Mouse (Mus musculus) layer of hippocampus, adult 11-12 months (tissue): ENCODE data around the gene Snx17.
"Not testable (repeated sequence)": the region's sequence is repeated elsewhere in the genome, so short reads cannot be mapped to it uniquely, and the experiment has no call there.

Experiments
- DNase-seq: peaks from one replicate; pipeline ENCODE4 v3.0.0; 2022; ENCODE audit warnings: low spot score

Gene Snx17

DNA sequence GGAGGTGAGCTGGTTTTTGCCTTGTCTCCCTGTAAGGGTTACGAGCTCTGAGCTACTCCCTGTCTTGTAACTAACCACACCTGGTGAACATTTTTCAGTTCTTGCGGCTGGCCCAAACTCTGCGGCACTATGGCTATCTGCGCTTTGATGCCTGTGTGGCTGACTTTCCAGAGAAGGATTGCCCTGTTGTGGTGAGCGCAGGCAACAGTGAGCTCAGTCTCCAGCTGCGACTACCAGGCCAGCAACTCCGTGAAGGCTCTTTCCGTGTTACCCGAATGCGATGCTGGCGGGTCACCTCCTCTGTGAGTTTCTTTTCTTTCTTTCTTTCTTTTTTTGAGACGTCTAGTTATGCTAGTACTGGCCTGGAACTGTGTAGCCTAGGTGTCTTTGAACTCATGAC is 4.0 kb downstream of the Snx17 start:
- DNase-seq = no peak

DNA sequence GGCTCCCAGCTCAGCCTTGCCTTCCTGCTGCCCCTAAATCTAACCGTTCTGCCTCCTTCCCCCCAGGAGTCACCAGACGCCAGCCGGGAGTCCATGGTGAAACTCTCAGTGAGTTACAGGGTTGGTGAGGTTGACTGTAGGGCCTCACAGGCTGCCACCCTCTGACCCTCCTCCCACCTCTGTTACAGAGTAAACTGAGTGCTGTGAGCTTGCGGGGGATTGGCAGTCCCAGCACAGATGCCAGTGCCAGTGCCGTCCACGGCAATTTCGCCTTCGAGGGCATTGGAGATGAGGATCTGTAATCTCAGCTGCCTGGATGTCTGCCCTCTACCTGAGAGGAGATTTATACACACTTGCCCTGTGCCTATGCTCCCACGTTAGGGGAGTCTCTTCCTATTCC is 5.1 kb downstream of the Snx17 start:
- no peak for DNase-seq

GRCm38 (mm10) chr5:31198616-31199320 is 5.7 kb downstream of the Snx17 start:
- no peak for DNase-seq

DNA sequence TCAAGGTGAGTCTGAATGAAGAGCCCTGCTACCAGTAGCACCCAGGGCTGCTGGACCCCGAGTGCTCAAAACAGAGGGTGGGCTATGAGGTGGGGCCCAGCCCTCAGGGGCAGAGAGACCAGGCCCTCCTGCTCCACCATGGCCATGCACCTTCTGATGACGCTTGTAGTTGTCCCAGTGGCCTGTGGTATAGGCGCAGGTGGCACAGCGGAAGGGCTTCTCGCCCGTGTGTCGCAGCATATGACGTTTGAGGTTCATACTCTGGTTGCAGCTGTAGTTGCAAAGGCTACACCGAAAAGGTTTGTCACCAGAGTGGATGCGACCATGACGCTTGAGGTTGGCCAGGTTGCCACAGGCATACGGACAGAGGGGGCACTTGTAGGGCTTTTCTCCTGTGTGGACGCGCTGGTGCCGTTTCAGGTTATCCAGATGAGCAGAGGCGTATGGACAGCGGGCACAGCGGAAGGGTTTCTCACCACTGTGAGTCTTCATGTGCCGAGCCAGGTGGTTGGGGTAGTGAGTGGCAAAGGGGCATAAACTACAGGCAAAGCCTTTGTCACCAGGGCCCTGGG is 6.4 kb downstream of the Snx17 start:
- no peak for DNase-seq

DNA sequence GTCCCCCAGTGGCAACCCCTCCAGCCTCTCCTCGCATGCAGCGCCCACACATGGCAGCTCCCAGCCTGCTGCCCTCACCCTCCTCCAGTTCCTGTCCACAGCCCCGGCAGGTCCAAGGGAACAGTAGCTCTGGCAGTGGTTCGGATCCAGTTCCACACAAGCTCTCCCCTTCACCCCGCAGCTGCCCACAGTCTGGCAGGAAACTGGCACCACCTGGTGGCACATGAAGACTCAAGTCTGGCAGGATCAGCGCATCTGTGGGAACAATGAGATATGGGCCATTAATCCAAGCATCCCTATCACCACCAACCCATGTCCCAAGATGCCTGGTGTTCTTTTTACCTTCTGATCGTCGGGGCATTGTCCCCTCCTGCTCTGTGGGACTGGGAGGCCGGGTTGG is 6.9 kb downstream of the Snx17 start:
- no peak for DNase-seq

- DNase-seq = no peak
Measured at GRCm38 (mm10) chr5:31200327-31200768, 7.3 kb downstream of the Snx17 start.

DNA sequence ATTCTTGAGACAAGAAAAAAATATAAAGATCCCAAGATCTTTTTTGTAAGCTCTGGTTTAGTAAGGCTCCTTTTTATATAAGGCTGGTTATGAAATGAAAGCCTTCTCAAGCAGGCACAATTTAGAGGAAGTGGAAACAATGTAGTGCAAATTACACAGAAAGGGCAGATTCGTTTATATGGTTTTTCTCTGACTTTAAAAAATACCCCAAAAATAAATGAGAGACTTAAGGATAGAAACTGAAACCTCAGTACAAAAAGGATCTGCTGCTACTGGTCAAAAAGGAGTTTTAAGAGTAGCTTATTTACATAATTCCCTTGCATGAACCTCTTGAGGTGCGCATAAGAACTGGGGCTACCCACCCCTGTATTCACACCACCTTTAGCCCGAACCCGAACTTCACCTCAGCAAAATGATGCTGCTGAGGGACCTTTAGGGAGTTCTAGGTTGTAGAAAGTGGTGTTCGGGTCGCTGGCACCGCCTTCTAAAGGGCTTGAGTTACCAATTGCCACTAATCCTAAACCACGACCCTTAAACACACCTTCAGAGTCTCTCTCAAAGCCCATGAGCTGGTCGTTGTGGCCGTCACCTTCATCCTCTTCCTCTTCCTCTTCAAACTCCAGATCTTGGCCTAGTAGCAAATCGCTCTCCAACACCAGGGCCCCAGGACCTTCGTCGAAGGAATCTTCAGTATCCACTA is 8.2 kb downstream of the Snx17 start:
- DNase-seq = no peak

DNA sequence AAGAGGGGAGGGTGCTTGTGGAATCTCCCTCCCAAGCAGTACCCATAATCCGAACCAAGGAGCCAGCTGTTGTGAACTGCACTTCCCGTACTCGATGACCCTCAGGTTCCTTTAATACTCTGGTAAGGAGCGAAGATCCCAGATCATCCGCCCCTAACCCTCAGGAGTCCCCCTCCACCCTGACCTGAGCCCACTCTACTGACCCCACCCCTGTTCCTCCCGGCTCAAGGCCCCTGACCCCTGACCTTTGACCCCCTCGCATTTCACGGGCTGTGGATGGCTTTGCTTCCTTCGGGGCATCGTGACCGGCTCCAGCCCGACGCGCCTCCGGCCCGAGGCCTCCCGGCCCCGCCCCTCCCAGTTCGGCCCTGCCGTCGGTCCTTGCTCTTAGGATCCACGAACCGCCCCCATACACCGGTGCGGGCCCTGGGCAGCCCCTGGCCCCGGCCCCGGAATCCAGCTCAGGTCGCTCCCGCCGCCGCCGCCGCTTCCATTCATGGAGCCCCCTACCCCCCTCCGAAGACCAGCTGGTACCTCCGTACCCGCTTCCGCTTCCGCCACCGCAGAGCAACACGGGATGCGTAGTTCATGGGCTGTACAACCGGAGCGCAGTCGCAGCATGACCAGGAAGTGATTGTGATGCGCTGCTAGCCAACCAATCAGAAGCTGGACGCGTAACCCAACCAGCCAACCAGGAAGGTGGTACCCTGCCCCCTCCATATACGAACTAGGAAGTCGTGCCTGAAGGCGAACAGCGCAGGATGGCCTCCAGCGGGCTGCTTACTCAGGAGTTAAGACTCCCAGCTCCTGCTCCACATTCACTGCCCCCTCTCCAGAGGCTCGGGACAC is 8.9 kb downstream of the Snx17 start, which contains the start of gene Zfp513:
Gene Zfp513 (minus strand): TSS at position 562 of the 849 bp plus-strand sequence.
- DNase-seq = peak; percentile 98

DNA sequence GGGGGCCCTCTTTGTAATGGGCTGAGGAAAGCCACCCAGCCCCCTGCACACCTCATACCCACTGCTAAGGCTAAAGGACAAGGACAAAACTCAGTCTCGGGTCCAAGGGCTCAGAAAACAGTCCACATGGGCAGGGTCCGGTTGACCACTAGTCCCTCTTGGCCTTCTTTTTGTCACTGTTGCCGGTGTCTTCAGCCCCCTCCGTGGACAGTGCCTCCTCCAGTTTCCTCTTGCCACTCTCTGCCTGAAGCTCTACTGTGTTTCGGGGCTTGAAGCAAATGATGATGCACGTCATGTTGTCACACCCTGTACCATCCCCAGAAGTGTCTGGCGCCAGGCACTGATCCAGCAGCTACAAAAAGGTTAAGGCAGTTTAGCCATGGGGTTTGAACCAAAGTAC is 9.9 kb downstream of the Snx17 start:
- DNase-seq = no peak

DNA sequence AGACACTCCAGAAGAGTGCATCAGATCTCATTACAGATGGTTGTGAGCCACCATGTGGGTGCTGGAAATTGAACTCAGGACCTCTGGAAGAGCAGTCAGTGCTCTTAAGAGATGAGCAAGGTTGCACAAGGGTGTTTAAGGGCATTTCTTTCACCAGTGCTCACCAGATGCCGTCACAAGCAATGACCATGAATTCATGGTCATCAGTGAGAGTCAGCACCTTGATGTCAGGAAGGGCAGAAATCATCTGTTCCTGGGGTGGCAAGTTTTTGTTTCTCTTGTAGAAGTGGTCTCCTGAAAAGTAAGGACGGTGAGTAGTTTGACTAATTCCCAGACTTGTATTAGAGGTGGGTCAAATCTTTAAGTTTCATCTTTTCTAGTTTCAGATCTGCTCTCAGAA is 10.8 kb downstream of the Snx17 start:
- no peak for DNase-seq

- DNase-seq = no peak
Measured at GRCm38 (mm10) chr5:31204421-31204820, 11.4 kb downstream of the Snx17 start.

DNA sequence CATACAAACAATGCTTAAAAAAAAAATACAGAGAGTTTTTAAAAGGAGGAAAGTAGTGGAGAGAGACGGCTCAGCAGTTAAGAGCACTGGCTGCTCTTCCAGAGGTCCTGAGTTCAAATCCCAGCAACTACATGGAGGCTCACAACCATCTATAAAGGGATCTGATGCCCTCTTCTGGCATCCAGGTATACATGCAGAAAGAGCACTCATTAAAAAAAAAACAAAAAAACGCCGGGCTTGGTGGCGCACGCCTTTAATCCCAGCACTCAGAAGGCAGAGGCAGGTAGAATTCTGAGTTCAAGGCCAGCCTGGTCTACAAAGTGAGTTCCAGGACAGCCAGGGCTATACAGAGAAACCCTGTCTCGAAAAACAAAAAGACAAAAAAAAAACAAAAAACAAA is 23.5 kb downstream of the Snx17 start:
- not testable (repeated sequence) for DNase-seq

- no peak for DNase-seq
Measured at GRCm38 (mm10) chr5:31218294-31218693, 25.3 kb downstream of the Snx17 start.

GRCm38 (mm10) chr5:31219070-31219469 is 26.0 kb downstream of the Snx17 start:
- no peak for DNase-seq

DNA sequence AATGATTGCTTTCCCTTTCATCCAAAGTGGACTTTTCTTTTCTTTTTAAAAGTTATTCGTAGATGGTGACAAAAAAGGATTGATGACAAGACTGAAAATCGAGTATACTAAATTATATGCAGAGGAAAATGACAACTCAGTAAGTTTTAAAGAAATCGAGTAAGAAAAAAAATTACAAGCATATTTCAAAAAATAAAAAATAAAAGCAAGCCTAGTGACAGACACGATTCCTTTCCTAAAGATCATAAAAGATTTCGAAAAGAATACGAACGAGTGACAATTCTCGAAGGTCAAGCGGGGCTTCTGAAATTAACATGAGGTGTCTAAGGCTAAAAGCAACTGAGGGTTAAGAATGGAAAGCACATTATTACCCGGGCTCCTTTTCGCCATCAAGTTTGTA is 26.4 kb downstream of the Snx17 start:
- no peak for DNase-seq

- DNase-seq = peak; percentile 41
Measured at GRCm38 (mm10) chr5:31219911-31220447, 27.0 kb downstream of the Snx17 start.

- DNase-seq = peak; percentile 95
Measured at GRCm38 (mm10) chr5:31220448-31221303, 27.6 kb downstream of the Snx17 start, which contains the start of gene Ppm1g. Gene Ppm1g (minus strand): TSS chr5:31220687.

GRCm38 (mm10) chr5:31221304-31221945 is 28.4 kb downstream of the Snx17 start:
- peak; percentile 58 for DNase-seq

DNA sequence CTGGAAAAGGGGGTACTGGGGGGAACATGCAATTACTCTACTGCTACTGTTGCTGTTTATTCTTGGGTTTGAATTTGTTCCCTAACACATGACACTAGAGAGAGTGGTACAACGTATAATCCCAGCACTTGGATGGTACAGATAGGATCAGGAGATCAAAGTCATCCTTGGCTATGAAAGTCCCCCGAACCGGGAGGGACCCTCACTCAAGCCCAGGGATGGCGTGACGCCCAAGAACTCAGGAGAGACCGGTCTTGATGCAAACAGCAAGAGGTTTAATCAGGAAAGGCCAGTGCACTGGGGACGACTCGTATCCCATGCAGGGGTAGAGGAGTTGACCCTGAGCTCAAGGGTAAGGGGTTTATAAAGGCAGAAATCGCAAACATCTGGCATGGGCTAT is 29.7 kb downstream of the Snx17 start:
- no peak for DNase-seq

DNA sequence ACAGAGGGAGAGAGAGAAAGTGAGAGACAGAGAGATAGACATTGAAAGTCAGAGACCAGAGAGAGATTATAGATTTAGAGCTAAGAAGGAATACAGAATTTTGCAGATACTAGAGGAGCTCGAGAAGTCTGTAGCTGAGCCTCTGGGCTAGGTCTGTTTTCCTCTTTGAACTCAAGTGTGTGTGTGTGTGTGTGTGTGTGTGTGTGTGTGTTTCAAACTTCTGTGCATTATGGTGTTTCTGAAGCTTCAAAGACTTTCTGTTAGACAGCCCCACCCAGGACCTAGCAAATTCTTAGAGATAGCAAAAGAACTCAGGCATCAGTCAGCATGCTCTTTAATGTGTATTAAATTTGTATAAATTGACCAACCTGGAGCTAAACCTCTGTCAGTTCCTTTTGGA is 33.6 kb downstream of the Snx17 start:
- no peak for DNase-seq
